In the genomic region with DNA sequence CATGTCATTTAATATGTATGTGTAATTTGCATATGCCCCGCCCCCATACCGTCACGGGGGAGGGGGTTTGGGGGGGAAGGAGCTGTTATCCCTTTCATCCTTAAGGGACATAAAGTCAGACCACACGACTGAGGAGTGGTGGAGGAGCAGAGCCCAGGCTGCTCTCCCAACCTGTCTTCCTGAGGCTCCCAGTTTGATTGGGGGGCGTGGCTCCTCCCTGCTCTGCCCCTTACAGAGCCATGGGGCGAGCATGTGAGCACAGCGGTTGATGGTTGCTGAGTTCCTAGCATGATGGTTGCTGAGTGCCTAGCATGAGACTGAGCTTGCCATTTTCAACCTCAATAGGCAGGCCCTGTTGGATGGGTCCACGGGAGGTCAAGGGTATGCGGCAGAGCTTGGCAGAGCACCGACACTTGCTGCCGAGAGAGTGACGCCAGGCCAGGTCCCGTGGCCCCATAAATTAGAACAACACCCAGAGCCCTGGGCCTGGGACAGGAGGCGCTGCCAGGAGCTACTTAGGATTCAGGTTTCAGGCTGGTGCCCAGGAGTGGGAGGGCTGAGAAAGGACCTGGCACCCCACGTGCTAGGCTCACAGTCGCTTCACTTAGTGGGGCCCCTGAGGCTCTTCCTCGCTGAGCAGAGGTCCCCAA, we compare ENCODE assay signal across 8 mouse cellular contexts. TPM values are rescaled to one million over a fixed set of nuclear protein-coding genes. Genes with fewer than 3 reads are reported as not detected.
DNase-seq lines count a peak whose midpoint lies in the region; ATAC-seq lines count a peak whose summit lies in the region.

No protein-coding gene starts in this region.

- H3K4me1 ChIP-seq in kidney, embryonic 15.5 days = peaks cover 38% of the 10 kb centered on the region

- H3K4me3 ChIP-seq in kidney, embryonic 15.5 days (replicated peaks) = peak overlapping the region; percentile 25; the same call in 1 of the 2 replicates

- H3K4me2 ChIP-seq in kidney, embryonic 15.5 days = peak overlapping the region; percentile 44

- H3K27ac ChIP-seq in kidney, embryonic 15.5 days = peak overlapping the region; percentile 52

- no peak overlapping the region for H3K9ac ChIP-seq in kidney, embryonic 15.5 days

- no peaks in the 10 kb centered on the region for H3K9me3 ChIP-seq in kidney, embryonic 15.5 days (replicated peaks)

- ATAC-seq in kidney, embryonic 15.5 days (replicated peaks; ENCODE audit: low FRiP score) = peak; percentile 56

- 6% methylated on average over 17 of the region's 17 CpGs for WGBS in kidney, embryonic 15.5 days

- H3K36me3 ChIP-seq in kidney, embryonic 15.5 days = no peaks in the 10 kb centered on the region

- peak; percentile 28 for DNase-seq in embryo, embryonic 9.5 days (ENCODE audit: extremely low spot score)
- DNase-seq in embryo, embryonic 11 days = no peak
- DNase-seq in thymus, postnatal 4 days = peak; percentile 8
- no peak for DNase-seq in thymus, postnatal 0 days (ENCODE audit: low spot score)
- DNase-seq in spleen, postnatal 14 days (ENCODE audit: low spot score in 2 of 2) = no peak
- DNase-seq in natural killer cell, adult 2 months (ENCODE audit: low spot score in 2 of 2) = no peak
- no peak for DNase-seq in lung, postnatal 14 days

- peaks cover 26% of the 10 kb centered on the region for H3K27me3 ChIP-seq in kidney, embryonic 15.5 days

RNA-seq across cellular contexts. Expression of a gene that starts 4.6 kb away (rescaled TPM):
- polyA plus RNA-seq in thymus, postnatal 0 days (2015; fragmentation: Nextera tagmentation; extraction: Ambion mirVana) = 13.6 and 14.8 TPM in 2 replicates
- polyA plus RNA-seq in kidney, embryonic 15.5 days (2015; fragmentation: Nextera tagmentation; extraction: Ambion mirVana) = 18.7 and 21.4 TPM in 2 replicates

RNA-seq across cellular contexts. Expression of a gene that starts 50.2 kb away (rescaled TPM):
- polyA plus RNA-seq in thymus, postnatal 0 days (2015; fragmentation: Nextera tagmentation; extraction: Ambion mirVana) = 434 and 468 TPM in 2 replicates
- 448 and 457 TPM in 2 replicates for polyA plus RNA-seq in kidney, embryonic 15.5 days (2015; fragmentation: Nextera tagmentation; extraction: Ambion mirVana)

Comparison
In these comparisons a context has a peak if more than half of its experiments do, and no peak if none do; other contexts are left out.
1. DNase-seq: peak in embryo, embryonic 9.5 days (single experiment) and thymus, postnatal 4 days (single experiment); none in embryo, embryonic 11 days (single experiment), thymus, postnatal 0 days (single experiment), spleen, postnatal 14 days (0 of 2), natural killer cell, adult 2 months (0 of 2) and lung, postnatal 14 days (single experiment).